Mouse (Mus musculus) myocyte (in vitro differentiated cells): Measurements from ENCODE around the gene Ccdc30.

Experiments
- CEBPB ChIP-seq: IDR thresholded peaks from 2 replicates; pipeline ENCODE4 v1.6.1; 2011; ENCODE audit warnings: mild to moderate bottlenecking, moderate library complexity; ENCODE audit not compliant: poor library complexity, insufficient read depth, severe bottlenecking
- MAX ChIP-seq: IDR thresholded peaks from one replicate; pipeline ENCODE4 v1.6.1; 2011; ENCODE audit warnings: low read depth, mild to moderate bottlenecking, control low read depth
- MYOG ChIP-seq, 3 experiments: IDR thresholded peaks; one replicate each; pipeline ENCODE4 v1.6.1; 2011; ENCODE audit warnings: control low read depth in 2 of 3, low read depth in 2 of 3, mild to moderate bottlenecking in 2 of 3; ENCODE audit not compliant: insufficient read length in 2 of 3, control insufficient read depth in 1 of 3, insufficient read depth in 1 of 3
- POLR2A ChIP-seq: IDR thresholded peaks from one replicate; pipeline ENCODE4 v1.6.1; 2011; ENCODE audit warnings: low read depth, mild to moderate bottlenecking, control low read depth, moderate library complexity; ENCODE audit not compliant: insufficient read length
- REST ChIP-seq: IDR thresholded peaks from one replicate; pipeline ENCODE4 v1.6.1; 2011; ENCODE audit warnings: mild to moderate bottlenecking, control low read depth, moderate library complexity; ENCODE audit not compliant: insufficient read depth, insufficient read length
- TCF12 ChIP-seq: IDR thresholded peaks from one replicate; pipeline ENCODE4 v1.6.1; 2011; ENCODE audit warnings: mild to moderate bottlenecking, control low read depth; ENCODE audit not compliant: poor library complexity, insufficient read depth, severe bottlenecking

- no peak for TF ChIP-seq POLR2A
- TF ChIP-seq TCF12: no peak
- TF ChIP-seq CEBPB: no peak
- TF ChIP-seq REST: no peak
- no peak for TF ChIP-seq MYOG (IDR thresholded peaks at IDR 0.05; ENCODE audit: control insufficient read depth in 1 of 3, insufficient read depth in 1 of 3, insufficient read length in 2 of 3, low read depth in 2 of 3)
- TF ChIP-seq MAX: no peak
Observed at GRCm38 (mm10) chr4:119417270-119417669, 1.9 kb upstream of the Ccdc30 start.
